Mouse (Mus musculus): ENCODE data around the gene Cfd.

The Cfd gene

GRCm38 (mm10) chr10:79919251-79919849 lies 28.7 kb downstream of the Cfd start:
- DNase-seq, result no peak

- no peak for DNase-seq
These were observed 29.6 kb downstream of the Cfd start for GRCm38 (mm10) chr10:79920056-79920890.

GRCm38 (mm10) chr10:79920958-79921535 lies 30.4 kb downstream of the Cfd start, which contains the start of gene R3hdm4:
TSS of gene R3hdm4 (minus strand) at chr10:79921208.
- no peak for DNase-seq

GRCm38 (mm10) chr10:79921572-79921971 lies 30.9 kb downstream of the Cfd start:
- DNase-seq, result no peak

- DNase-seq, result peak; percentile 96
These were observed 34.5 kb downstream of the Cfd start for GRCm38 (mm10) chr10:79924998-79925784.

GRCm38 (mm10) chr10:79925785-79926490 lies 35.3 kb downstream of the Cfd start:
- DNase-seq, result no peak

- peak; percentile 90 for DNase-seq
These were observed 36.1 kb downstream of the Cfd start, which contains the start of gene Arid3a for GRCm38 (mm10) chr10:79926491-79927323. TSS of gene Arid3a (plus strand) at chr10:79927043.

- DNase-seq, result peak; percentile 61
These were observed 36.8 kb downstream of the Cfd start for GRCm38 (mm10) chr10:79927324-79928029.

GRCm38 (mm10) chr10:79928030-79928694 lies 37.5 kb downstream of the Cfd start:
- peak; percentile 53 for DNase-seq

GRCm38 (mm10) chr10:79928907-79929701 lies 38.5 kb downstream of the Cfd start:
- DNase-seq, result no peak

GRCm38 (mm10) chr10:79929967-79930825 lies 39.5 kb downstream of the Cfd start:
- DNase-seq, result no peak

- DNase-seq, result no peak
These were observed 40.2 kb downstream of the Cfd start for GRCm38 (mm10) chr10:79930826-79931186.

GRCm38 (mm10) chr10:79931797-79932196 lies 41.1 kb downstream of the Cfd start:
- DNase-seq, result no peak

- DNase-seq, result peak; percentile 68
These were observed 42.1 kb downstream of the Cfd start for GRCm38 (mm10) chr10:79932736-79933135.

GRCm38 (mm10) chr10:79933145-79933679 lies 42.6 kb downstream of the Cfd start:
- no peak for DNase-seq

GRCm38 (mm10) chr10:79933861-79934260 lies 43.2 kb downstream of the Cfd start:
- DNase-seq, result no peak

GRCm38 (mm10) chr10:79934272-79934721 lies 43.6 kb downstream of the Cfd start:
- peak; percentile 93 for DNase-seq

Data from lung, postnatal 14 days (tissue).